Mouse (Mus musculus): ENCODE results near the gene Acot7.

- no peak for TF ChIP-seq EP300 (IDR thresholded peaks at IDR 0.05)
- TF ChIP-seq CTCF (IDR thresholded peaks at IDR 0.05): no peak
These were observed 69.3 kb downstream of the Acot7 start for GRCm38 (mm10) chr4:152247195-152247594.
